Mouse (Mus musculus) intestine, embryonic 14.5 days (tissue): ENCODE measurements at regions not wholly inside any gene's neighbourhood (a gene's known extent, or its start where the extent isn't known, plus 50 kb on each side); places are given as distances from the start of the nearest gene placed in this dataset.

Experiments used
- ATAC-seq: fragments of 200-750 bp; cut with Nextera tagmentation; replicated peaks from 2 replicates; pipeline ENCODE4 v1.8.0; 2017; ENCODE audit warnings: low read depth, moderate number of reproducible peaks, moderate TSS enrichment, moderate library complexity; ENCODE audit not compliant: low FRiP score, low TSS enrichment
- DNase-seq: peaks from one replicate; pipeline ENCODE4 v3.0.0-alpha.2; 2018; ENCODE audit warnings: low spot score
- H3K27ac ChIP-seq: fragments of 300-500 bp; sonication (generic); 2 replicates; pipeline ENCODE4 v1.5.1; 2014; ENCODE audit warnings: low read depth, mild to moderate bottlenecking, control low read depth
- H3K27me3 ChIP-seq: fragments of 300-500 bp; sonication (generic); replicated peaks from 2 replicates; pipeline ENCODE4 v1.6.1; 2014; ENCODE audit warnings: low read length, control low read depth; ENCODE audit not compliant: control insufficient read depth, insufficient read depth
- H3K36me3 ChIP-seq: fragments of 300-500 bp; sonication (generic); 2 replicates; pipeline ENCODE4 v1.6.1; 2014; ENCODE audit warnings: low read length, control low read depth; ENCODE audit not compliant: control insufficient read depth, insufficient read depth
- H3K4me1 ChIP-seq: fragments of 300-500 bp; sonication (generic); replicated peaks from 2 replicates; pipeline ENCODE4 v1.6.1; 2014; ENCODE audit warnings: low read length, control low read depth, mixed read lengths; ENCODE audit not compliant: control insufficient read depth, insufficient read depth
- H3K4me2 ChIP-seq: fragments of 300-500 bp; sonication (generic); 2 replicates; pipeline ENCODE4 v1.6.1; 2014; ENCODE audit warnings: low read length
- H3K4me3 ChIP-seq: fragments of 300-500 bp; sonication (generic); 2 replicates; pipeline ENCODE4 v1.5.1; 2014; ENCODE audit warnings: low read depth, low read length, control low read depth, mixed read lengths
- H3K9ac ChIP-seq: fragments of 300-500 bp; sonication (generic); 2 replicates; pipeline ENCODE4 v1.6.1; 2014; ENCODE audit warnings: mild to moderate bottlenecking, low read length
- H3K9me3 ChIP-seq: fragments of 300-500 bp; sonication (generic); 2 replicates; pipeline ENCODE4 v1.6.1; 2016; ENCODE audit warnings: low read length, control low read depth; ENCODE audit not compliant: control insufficient read depth
- WGBS: fragments of 180-500 bp; shearing (Covaris S2); extraction: QIAGEN DNeasy Blood & Tissue Kit; methylation state at CpG from one replicate; pipeline ENCODE4 v1.1.7; 2014; 5-methylcytosine and 5-hydroxymethylcytosine counted together

DNA sequence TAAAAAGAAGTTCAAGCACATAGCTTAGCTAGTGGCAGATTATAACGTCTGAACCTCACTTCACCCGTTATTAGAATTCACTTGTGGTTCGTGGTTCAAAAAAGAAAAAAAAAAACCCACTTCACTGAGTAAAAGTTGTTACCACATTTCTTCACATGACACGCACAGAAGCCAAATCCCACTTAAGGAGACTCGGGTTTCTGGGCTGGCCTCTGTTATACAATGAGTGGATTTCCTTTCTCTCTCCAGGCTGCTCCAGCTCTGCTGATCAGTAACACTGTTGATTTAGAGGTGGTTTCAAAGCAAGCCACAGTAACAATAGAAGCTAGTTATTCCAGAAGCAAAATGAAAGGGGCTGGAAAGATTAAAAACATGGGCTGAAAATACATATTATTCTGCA, 147.4 kb downstream of the Rnd3 start:
- H3K9ac ChIP-seq, result no peak overlapping the region
- no peak overlapping the region for H3K4me2 ChIP-seq
- 61% methylated on average over 5 of the region's 5 CpGs for WGBS
- no peak overlapping the region for H3K27ac ChIP-seq
- H3K4me1 ChIP-seq, result 0 out of 2 replicates have a peak, but pooled peaks cover 4% of the 10 kb centered on the region
- no peaks in the 10 kb centered on the region for H3K36me3 ChIP-seq
- no peaks in the 10 kb centered on the region for H3K27me3 ChIP-seq
- ATAC-seq (no peak), DNase-seq (no peak)
- no peaks in the 10 kb centered on the region for H3K9me3 ChIP-seq
- H3K4me3 ChIP-seq, result no peak overlapping the region

- Histone ChIP-seq H3K4me3 (no peak overlapping the region), H3K9ac (no peak overlapping the region), H3K9me3 (no peaks in the 10 kb centered on the region), H3K27ac (no peak overlapping the region), H3K27me3 (no peaks in the 10 kb centered on the region), H3K4me1 (no peaks in the 10 kb centered on the region), H3K4me2 (no peak overlapping the region), H3K36me3 (no peaks in the 10 kb centered on the region)
- 82% methylated on average over 2 of the region's 2 CpGs for WGBS
- no peak for DNase-seq
- ATAC-seq, result no peak
Observed at GRCm38 (mm10) chr2:50983883-50984410, 165.0 kb downstream of the Rnd3 start.

- no peaks in the 10 kb centered on the region for H3K9me3 ChIP-seq
- H3K4me1 ChIP-seq, result no peaks in the 10 kb centered on the region
- no peaks in the 10 kb centered on the region for H3K36me3 ChIP-seq
- no peak overlapping the region for H3K4me3 ChIP-seq
- H3K27ac ChIP-seq, result no peak overlapping the region
- WGBS, result 86% methylated on average over 5 of the region's 5 CpGs
- no peak overlapping the region for H3K4me2 ChIP-seq
- H3K9ac ChIP-seq, result no peak overlapping the region
- no peaks in the 10 kb centered on the region for H3K27me3 ChIP-seq
- DNase-seq, result no peak
- ATAC-seq, result no peak
Observed at GRCm38 (mm10) chr2:50982571-50982970, 166.3 kb downstream of the Rnd3 start.

DNA sequence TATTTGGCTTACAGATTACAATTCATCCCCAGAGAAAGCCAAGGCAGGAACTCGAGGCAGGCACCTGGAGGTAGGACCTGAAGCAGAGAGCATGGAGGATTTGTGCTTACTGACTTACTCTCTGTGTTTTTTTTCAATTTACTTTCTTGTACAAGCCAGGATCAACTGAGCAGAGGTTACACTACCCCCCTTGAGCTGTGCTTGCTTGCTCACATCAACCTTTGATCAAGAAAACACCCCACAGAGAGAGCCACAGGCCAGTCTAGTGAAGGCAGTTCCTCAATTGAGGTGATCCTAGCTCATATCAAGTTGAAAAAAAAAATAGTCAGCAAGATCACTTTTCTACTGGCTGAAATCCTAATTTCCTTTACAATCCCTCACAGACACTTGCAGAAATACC, 170.6 kb downstream of the Rnd3 start:
- no peaks in the 10 kb centered on the region for H3K27me3 ChIP-seq
- H3K27ac ChIP-seq, result no peak overlapping the region
- H3K4me2 ChIP-seq, result no peak overlapping the region
- no peak overlapping the region for H3K9ac ChIP-seq
- 70% methylated on average over 1 of the region's 1 CpGs for WGBS
- no peaks in the 10 kb centered on the region for H3K36me3 ChIP-seq
- no peaks in the 10 kb centered on the region for H3K4me1 ChIP-seq
- ATAC-seq, result no peak
- no peak for DNase-seq
- H3K9me3 ChIP-seq, result no peaks in the 10 kb centered on the region
- no peak overlapping the region for H3K4me3 ChIP-seq

GRCm38 (mm10) chr2:50971131-50971825, 177.6 kb downstream of the Rnd3 start:
- Histone ChIP-seq H3K36me3 (no peaks in the 10 kb centered on the region), H3K9ac (peak overlapping the region; percentile 2; the same call in 1 of the 2 replicates), H3K9me3 (no peaks in the 10 kb centered on the region), H3K27ac (no peak overlapping the region), H3K27me3 (no peaks in the 10 kb centered on the region), H3K4me1 (peaks cover 13% of the 10 kb centered on the region; the same call in 1 of the 2 replicates), H3K4me3 (no peak overlapping the region), H3K4me2 (0 out of 2 replicates have a peak overlapping the region, but pooled peaks have one; percentile 2)
- DNase-seq (no peak), ATAC-seq (no peak)
- 23% methylated on average over 14 of the region's 14 CpGs for WGBS

DNA sequence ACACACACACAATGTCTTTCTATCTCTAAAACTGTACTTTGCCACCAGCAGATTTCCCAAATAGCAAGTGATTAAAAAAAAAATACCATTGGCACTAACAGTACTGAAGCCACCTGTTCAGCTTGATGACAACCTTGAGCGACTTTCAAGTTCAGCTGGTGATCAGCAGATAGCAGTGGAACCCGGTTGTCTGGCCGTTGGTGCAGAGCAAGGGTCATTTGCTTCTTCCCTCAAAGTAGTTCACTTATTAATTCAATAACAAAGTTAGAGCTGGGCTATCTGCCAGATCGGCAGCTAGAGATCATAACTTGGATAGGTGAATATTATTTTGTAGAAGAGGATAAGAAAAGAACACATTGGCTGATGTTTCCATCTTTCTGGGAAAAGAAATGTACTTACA, 180.5 kb downstream of the Rnd3 start:
- Histone ChIP-seq H3K9ac (no peak overlapping the region), H3K4me1 (peaks cover 13% of the 10 kb centered on the region; the same call in 1 of the 2 replicates), H3K36me3 (no peaks in the 10 kb centered on the region), H3K27ac (no peak overlapping the region), H3K4me3 (no peak overlapping the region), H3K27me3 (no peaks in the 10 kb centered on the region), H3K4me2 (no peak overlapping the region), H3K9me3 (no peaks in the 10 kb centered on the region)
- no peak for ATAC-seq
- WGBS, result 63% methylated on average over 4 of the region's 4 CpGs
- DNase-seq, result no peak

- no peaks in the 10 kb centered on the region for H3K9me3 ChIP-seq
- H3K36me3 ChIP-seq, result no peaks in the 10 kb centered on the region
- no peak overlapping the region for H3K9ac ChIP-seq
- H3K27ac ChIP-seq, result no peak overlapping the region
- whole genome bisulfite sequencing, result 31% methylated on average over 4 of the region's 4 CpGs
- DNase-seq (no peak), ATAC-seq (no peak)
- no peak overlapping the region for H3K4me3 ChIP-seq
- H3K4me1 ChIP-seq, result peaks cover 13% of the 10 kb centered on the region; the same call in 1 of the 2 replicates
- H3K27me3 ChIP-seq, result no peaks in the 10 kb centered on the region
- H3K4me2 ChIP-seq, result no peak overlapping the region
Observed at GRCm38 (mm10) chr2:50967826-50968225, 181.1 kb downstream of the Rnd3 start.

GRCm38 (mm10) chr2:50967133-50967532, 181.8 kb downstream of the Rnd3 start:
- H3K9ac ChIP-seq, result no peak overlapping the region
- no peaks in the 10 kb centered on the region for H3K36me3 ChIP-seq
- peaks cover 13% of the 10 kb centered on the region; the same call in 1 of the 2 replicates for H3K4me1 ChIP-seq
- ATAC-seq (no peak), DNase-seq (no peak)
- no peak overlapping the region for H3K4me3 ChIP-seq
- H3K27ac ChIP-seq, result no peak overlapping the region
- no peak overlapping the region for H3K4me2 ChIP-seq
- WGBS, result 58% methylated on average over 4 of the region's 4 CpGs
- no peaks in the 10 kb centered on the region for H3K27me3 ChIP-seq
- H3K9me3 ChIP-seq, result no peaks in the 10 kb centered on the region

DNA sequence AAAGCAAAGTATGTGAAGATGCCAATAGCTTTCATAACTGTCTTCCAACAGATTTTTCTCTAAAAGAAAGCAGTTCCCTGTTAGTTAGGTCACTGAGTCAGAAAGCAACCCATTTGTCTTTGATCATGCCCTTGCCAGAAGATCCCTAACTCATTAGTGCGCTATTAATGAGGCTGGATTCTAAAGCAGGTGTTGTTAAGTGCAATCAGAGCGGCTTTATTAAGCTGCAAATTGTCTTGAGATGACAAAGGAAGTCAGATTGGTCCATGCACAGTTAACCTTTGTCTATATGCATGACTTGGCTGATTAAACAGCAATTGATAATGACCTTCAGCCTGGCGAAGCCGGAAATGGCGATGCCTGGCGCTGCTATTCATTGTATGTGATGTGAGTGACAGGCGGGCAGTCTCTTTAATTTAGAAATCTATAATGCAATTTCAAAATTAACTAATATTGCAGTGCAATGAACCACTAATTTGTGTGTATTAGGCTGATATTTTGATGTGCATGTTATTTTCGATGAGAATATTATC, 183.4 kb downstream of the Rnd3 start:
- Histone ChIP-seq H3K27me3 (no peaks in the 10 kb centered on the region), H3K4me1 (peaks cover 4% of the 10 kb centered on the region; the same call in 1 of the 2 replicates), H3K36me3 (no peaks in the 10 kb centered on the region), H3K4me2 (no peak overlapping the region), H3K4me3 (no peak overlapping the region), H3K9me3 (no peaks in the 10 kb centered on the region), H3K27ac (no peak overlapping the region), H3K9ac (no peak overlapping the region)
- ATAC-seq, result no peak
- DNase-seq, result no peak
- WGBS, result 87% methylated on average over 8 of the region's 8 CpGs
